Mouse (Mus musculus) spleen, adult 18-20 months (tissue): ENCODE results near the gene Zfp219.
A peak's percentile ranks its signal among the peaks of the same experiment; 100 is the strongest.

Experiments used
- DNase-seq, 2 experiments: peaks; one replicate each; pipeline ENCODE4 v3.0.0; 2022; ENCODE audit warnings: mixed read lengths in 2 of 2

The Zfp219 gene

DNA sequence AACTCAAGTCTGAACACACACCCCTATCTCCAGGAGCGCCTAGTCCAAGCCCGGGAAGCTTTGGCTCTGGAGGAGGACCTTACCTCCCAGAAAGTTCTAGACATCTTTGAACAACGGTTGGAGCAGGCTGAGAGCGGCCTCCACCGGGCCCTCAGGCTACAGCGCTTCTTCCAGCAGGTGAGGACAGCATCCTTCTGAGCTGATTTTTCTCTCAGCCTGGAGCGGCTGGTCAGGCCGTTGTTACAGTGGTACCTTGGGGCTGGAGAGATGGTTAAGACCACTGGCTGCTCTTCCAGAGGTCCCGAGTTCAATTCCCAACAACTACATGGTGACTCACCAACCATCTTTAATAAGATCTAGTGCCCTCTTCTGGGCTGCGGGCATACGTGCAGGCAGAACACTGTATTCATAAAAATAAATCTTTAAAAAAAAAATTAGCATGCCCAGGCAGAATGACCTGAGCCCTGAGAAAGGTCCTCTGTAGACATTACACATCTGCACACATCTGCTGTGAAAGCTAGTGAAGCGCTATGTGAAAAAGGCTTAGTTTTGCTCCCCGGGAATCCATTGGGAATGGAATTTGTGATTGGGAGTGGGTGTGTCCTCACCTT is 24.2 kb downstream of the Zfp219 start:
- DNase-seq = no peak

GRCm38 (mm10) chr14:51995219-51995871 is 25.2 kb downstream of the Zfp219 start:
- DNase-seq = no peak

GRCm38 (mm10) chr14:51994453-51994852 is 26.1 kb downstream of the Zfp219 start:
- DNase-seq = no peak

- no peak for DNase-seq
These were observed 31.0 kb downstream of the Zfp219 start for GRCm38 (mm10) chr14:51989461-51989970.

GRCm38 (mm10) chr14:51988731-51989130 is 31.8 kb downstream of the Zfp219 start:
- no peak for DNase-seq

DNA sequence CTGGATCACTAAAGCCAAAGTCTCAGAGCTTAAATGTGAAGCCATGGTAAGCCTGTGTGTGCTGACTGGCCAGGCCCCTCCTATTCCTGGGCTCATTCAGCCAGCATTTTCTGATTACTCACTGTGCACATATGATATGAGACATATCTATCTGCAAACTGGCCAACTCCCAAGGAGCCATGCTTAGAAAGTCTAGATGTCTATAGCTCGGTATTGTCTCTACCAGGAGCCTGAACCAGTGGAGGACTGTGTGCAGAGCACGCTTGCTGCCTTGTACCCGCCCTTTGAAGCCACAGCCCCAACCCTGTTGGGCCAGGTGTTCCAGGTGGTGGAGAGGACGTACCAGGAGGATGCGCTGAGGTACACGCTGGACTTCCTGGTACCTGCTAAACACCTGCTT is 33.4 kb downstream of the Zfp219 start:
- DNase-seq = no peak

- no peak for DNase-seq
These were observed 34.4 kb downstream of the Zfp219 start for GRCm38 (mm10) chr14:51986153-51986505.

DNA sequence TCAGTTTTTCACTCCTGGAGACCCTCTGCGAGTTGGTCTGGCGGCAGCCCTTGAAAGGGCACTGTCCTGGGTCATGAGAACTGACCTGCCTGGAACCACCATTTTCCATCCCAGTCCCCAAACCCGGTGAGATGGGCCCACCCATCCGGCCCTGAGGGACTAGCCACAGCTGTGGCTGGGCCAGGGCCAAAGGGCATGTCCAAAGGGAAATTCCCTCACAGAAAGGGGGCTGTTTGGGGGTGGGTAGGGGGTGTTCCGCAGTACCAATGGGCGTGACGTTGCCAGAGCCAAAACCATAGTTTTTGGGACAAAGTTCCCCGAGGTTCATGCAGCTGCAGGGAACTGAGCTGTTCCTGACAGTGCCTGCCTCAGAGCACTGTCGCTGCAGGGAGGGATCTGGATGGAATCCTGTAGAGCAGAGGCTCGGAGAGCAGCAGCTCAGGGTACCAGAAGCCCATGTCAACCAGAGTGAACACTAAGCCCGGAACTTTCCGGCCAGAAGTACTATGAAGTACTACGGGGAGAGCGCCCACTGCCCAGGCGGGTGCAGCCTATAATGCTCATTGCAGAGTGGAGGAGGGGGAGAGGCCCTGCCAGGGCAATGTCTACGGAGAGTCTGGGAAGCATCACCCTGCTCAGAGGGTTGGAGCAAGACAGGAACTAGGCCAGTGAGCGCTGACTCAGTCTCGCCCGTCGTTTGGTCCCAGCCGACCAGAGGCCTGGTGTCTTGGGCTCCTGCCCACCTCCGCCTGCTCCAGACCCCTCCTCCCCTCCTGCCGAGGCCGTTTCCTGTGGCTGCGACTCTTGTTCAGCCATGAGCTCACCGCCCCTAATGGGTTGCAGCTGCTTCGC is 35.0 kb downstream of the Zfp219 start:
- no peak for DNase-seq

DNA sequence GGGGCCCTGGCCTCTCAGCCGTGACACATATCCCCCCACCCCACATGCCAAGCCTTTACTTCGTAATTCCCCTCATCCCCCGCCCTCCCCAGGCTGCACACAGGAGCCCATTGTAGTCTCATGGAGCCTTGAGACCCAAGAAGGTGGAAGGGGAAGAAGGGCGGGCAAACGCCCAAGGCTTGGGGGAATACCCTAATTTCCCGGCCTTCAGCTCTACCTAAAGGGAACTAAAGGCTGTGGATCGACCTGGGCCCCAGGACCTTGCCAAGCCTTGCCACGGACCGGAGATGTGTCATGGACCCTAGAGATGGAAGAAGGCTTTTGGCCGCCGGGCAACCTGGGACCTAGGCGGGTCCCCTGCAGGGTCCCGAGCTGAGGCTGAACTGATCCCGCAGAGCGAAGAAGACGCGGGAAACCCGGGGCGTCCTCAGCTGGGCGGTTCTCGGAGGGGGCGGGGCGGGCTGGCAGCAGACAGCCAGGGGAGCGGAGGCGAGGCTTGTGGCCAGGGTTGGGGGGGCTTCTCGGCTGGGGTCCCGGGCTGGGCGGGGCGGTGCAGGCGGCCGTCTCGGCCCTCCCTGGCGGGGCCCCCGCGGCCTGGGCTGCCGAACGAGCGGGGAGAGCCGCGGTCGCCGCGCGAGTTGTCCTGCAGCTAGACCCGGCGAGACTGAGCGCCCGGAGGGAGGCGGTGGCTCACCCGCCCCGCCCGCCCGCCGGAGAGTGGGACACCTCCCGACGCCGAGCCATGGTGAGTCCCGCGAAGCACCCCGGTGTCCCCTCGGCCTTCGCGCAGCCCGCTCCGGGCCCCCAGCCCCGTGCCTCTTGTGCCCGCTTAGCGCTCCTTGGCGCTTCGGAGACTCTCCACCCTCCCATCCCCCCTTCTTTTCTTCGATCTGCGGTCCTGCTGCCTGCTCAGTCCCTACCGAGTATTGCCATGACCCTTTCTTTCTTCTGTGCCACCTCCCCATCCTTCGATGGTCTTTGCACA is 36.0 kb downstream of the Zfp219 start, which contains the start of gene Arhgef40:
TSS of gene Arhgef40 (plus strand) at position 473 of the 985 bp plus-strand sequence.
- peak in 1 of 2 experiments; percentile 46 for DNase-seq

GRCm38 (mm10) chr14:51983855-51984246 is 36.7 kb downstream of the Zfp219 start:
- no peak for DNase-seq

DNA sequence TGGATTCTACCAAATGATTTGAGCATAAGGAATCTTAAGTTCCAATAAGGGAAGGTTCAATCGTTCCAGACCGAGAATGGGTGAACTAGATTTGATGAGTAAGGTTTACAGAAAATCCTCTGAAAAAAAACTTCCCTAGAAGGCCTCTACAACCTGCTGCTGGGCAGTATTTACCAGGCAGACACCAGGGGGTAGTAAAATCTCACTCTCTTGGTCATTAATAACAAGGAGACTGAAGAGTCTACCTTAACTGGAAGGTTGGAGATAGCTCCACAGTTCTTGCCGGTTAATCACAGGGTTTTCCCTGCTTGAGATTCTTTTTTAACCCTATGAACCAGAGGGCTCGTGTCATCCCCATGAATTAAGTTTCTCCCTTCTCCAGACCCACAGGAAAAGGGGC is 37.3 kb downstream of the Zfp219 start:
- no peak for DNase-seq

DNA sequence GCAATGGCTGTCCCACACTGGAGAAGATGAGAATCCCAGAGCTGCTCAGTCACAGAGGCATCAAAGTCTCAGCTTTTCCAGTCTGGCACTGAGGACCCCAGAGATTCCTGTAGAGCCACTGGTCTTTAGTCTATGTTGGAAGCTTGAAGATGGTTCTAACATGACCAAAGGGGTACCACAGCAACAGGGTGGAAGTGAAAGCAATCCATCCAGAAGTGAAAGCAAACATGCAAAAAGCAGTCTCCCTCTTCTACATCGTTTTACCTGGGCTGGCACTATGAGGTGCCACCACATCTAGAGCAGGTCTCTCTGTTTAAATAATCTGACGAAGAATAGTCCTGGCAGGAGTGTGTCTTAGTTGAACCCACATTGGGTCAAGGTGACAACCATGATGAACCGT is 41.3 kb downstream of the Zfp219 start:
- DNase-seq = no peak

DNA sequence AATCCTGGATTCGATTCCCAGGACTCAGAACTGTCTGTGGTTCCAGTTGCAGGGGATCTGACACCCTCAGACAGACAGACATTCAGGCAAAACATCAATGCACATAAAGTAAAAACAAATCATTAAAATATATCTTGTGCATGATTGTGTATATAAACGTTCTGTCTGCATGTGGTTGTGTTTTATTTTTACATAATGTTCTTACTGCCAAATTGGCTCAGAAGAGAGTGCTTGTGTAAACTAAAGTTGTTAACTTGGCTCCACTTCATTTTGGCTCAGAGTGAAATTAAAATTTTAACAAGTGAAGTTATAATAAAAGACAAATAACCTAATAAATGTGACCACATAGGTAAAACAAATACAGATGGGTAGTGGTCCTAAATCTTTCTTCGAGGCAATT is 53.1 kb downstream of the Zfp219 start:
- no peak for DNase-seq

- no peak for DNase-seq
These were observed 60.2 kb downstream of the Zfp219 start for GRCm38 (mm10) chr14:51960316-51960715.
